Mouse (Mus musculus) heart, embryonic 16.5 days (tissue): ENCODE results near the gene Ints6. TPM values are rescaled to one million over a fixed set of nuclear protein-coding genes. Genes with fewer than 3 reads are reported as not detected.
A peak's percentile ranks its signal among the peaks of the same experiment; 100 is the strongest.

Source experiments
- ATAC-seq: fragments of 200-750 bp; cut with Nextera tagmentation; replicated peaks from 2 replicates; pipeline ENCODE4 v1.8.0; 2017; ENCODE audit warnings: moderate number of reproducible peaks; ENCODE audit not compliant: insufficient read depth, low FRiP score; ENCODE audit errors: extremely low read depth
- H3K27ac ChIP-seq: fragments of 300-500 bp; sonication (generic); 2 replicates; pipeline ENCODE4 v1.5.1; 2014; ENCODE audit warnings: mild to moderate bottlenecking, low read length, control low read depth, moderate library complexity
- H3K27me3 ChIP-seq: fragments of 300-500 bp; sonication (generic); 2 replicates; pipeline ENCODE4 v1.6.1; 2014; ENCODE audit warnings: low read length, mixed read lengths; ENCODE audit not compliant: control insufficient read depth, insufficient read depth
- H3K36me3 ChIP-seq: fragments of 300-500 bp; sonication (generic); 2 replicates; pipeline ENCODE4 v1.6.1; 2014; ENCODE audit not compliant: control insufficient read depth, insufficient read depth
- H3K4me1 ChIP-seq: fragments of 300-500 bp; sonication (generic); 2 replicates; pipeline ENCODE4 v1.6.1; 2014; ENCODE audit warnings: low read length, mixed read lengths; ENCODE audit not compliant: control insufficient read depth, insufficient read depth
- H3K4me2 ChIP-seq: fragments of 300-500 bp; sonication (generic); 2 replicates; pipeline ENCODE4 v1.6.1; 2014; ENCODE audit warnings: low read depth, mild to moderate bottlenecking, control low read depth, low read length
- H3K4me3 ChIP-seq: fragments of 300-500 bp; sonication (generic); 2 replicates; pipeline ENCODE4 v1.5.1; 2014; ENCODE audit warnings: mild to moderate bottlenecking, control low read depth, low read length
- H3K9ac ChIP-seq: fragments of 300-500 bp; sonication (generic); 2 replicates; pipeline ENCODE4 v1.6.1; 2014; ENCODE audit warnings: low read length, control low read depth
- H3K9me3 ChIP-seq: fragments of 300-500 bp; sonication (generic); replicated peaks from 2 replicates; pipeline ENCODE4 v1.6.1; 2016; ENCODE audit warnings: low read length; ENCODE audit not compliant: control insufficient read depth
- WGBS: fragments of 180-500 bp; shearing (Covaris S2); extraction: QIAGEN DNeasy Blood & Tissue Kit; methylation state at CpG from one replicate; pipeline ENCODE4 v1.1.7; 2014; 5-methylcytosine and 5-hydroxymethylcytosine counted together
- polyA plus RNA-seq: library from polyadenylated mRNA; unstranded; fragments of >200 nt; fragmentation: Nextera tagmentation; extraction: Ambion mirVana; gene quantifications from 2 replicates; pipeline ENCODE4 v1.2.1, GENCODE M21; 2015

Ints6 gene
- polyA plus RNA-seq, 1 experiment from 2014 or later = 15.6 TPM

GRCm38 (mm10) chr14:62759771-62760320 is 1.1 kb downstream of the Ints6 start:
- peaks cover 6% of the 10 kb centered on the region; the same call in 1 of the 2 replicates for H3K4me1 ChIP-seq
- peak; percentile 10 for ATAC-seq
- peaks cover 6% of the 10 kb centered on the region; the same call in 1 of the 2 replicates for H3K36me3 ChIP-seq
- H3K9ac ChIP-seq = peak overlapping the region; percentile 100
- peak overlapping the region; percentile 71 for H3K4me2 ChIP-seq
- H3K4me3 ChIP-seq = peak overlapping the region; percentile 99
- H3K27me3 ChIP-seq = no peaks in the 10 kb centered on the region
- H3K27ac ChIP-seq = peak overlapping the region; percentile 99
- no peaks in the 10 kb centered on the region for H3K9me3 ChIP-seq
- under 1% methylated on average over 30 of the region's 38 CpGs for WGBS

GRCm38 (mm10) chr14:62758714-62759113 is 2.3 kb downstream of the Ints6 start:
- Histone ChIP-seq H3K27me3 (no peaks in the 10 kb centered on the region), H3K4me1 (peaks cover 6% of the 10 kb centered on the region; the same call in 1 of the 2 replicates), H3K27ac (no peak overlapping the region), H3K9ac (no peak overlapping the region), H3K9me3 (no peaks in the 10 kb centered on the region), H3K4me3 (no peak overlapping the region), H3K4me2 (no peak overlapping the region), H3K36me3 (peaks cover 6% of the 10 kb centered on the region; the same call in 1 of the 2 replicates)
- 91% methylated on average over 5 of the region's 5 CpGs for WGBS
- no peak for ATAC-seq

GRCm38 (mm10) chr14:62755095-62755640 is 5.8 kb downstream of the Ints6 start:
- WGBS = 82% methylated on average over 1 of the region's 1 CpGs
- no peak for ATAC-seq
- Histone ChIP-seq H3K9me3 (no peaks in the 10 kb centered on the region), H3K9ac (no peak overlapping the region), H3K4me1 (peaks cover 4% of the 10 kb centered on the region; the same call in 1 of the 2 replicates), H3K27ac (no peak overlapping the region), H3K4me2 (no peak overlapping the region), H3K27me3 (no peaks in the 10 kb centered on the region), H3K36me3 (peaks cover 6% of the 10 kb centered on the region; the same call in 1 of the 2 replicates), H3K4me3 (no peak overlapping the region)

GRCm38 (mm10) chr14:62751479-62751878 is 9.5 kb downstream of the Ints6 start:
- Histone ChIP-seq H3K4me2 (no peak overlapping the region), H3K36me3 (no peaks in the 10 kb centered on the region; the same call in 1 of the 2 replicates), H3K27ac (no peak overlapping the region), H3K4me3 (no peak overlapping the region), H3K9me3 (no peaks in the 10 kb centered on the region), H3K4me1 (peaks cover 2% of the 10 kb centered on the region; the same call in 1 of the 2 replicates), H3K27me3 (no peaks in the 10 kb centered on the region), H3K9ac (no peak overlapping the region)
- WGBS = 76% methylated on average over 2 of the region's 2 CpGs
- no peak for ATAC-seq

- Histone ChIP-seq H3K4me1 (peaks cover 4% of the 10 kb centered on the region), H3K27me3 (no peaks in the 10 kb centered on the region), H3K9ac (no peak overlapping the region), H3K4me2 (no peak overlapping the region), H3K4me3 (no peak overlapping the region), H3K27ac (no peak overlapping the region), H3K9me3 (no peaks in the 10 kb centered on the region), H3K36me3 (peaks cover 10% of the 10 kb centered on the region; the same call in 1 of the 2 replicates)
- no peak for ATAC-seq
- WGBS = 95% methylated on average over 1 of the region's 1 CpGs
Measured at GRCm38 (mm10) chr14:62735646-62736045, 25.3 kb downstream of the Ints6 start.

- ATAC-seq = no peak
- Histone ChIP-seq H3K27ac (no peak overlapping the region), H3K4me1 (peaks cover 2% of the 10 kb centered on the region; the same call in 1 of the 2 replicates), H3K4me2 (no peak overlapping the region), H3K27me3 (no peaks in the 10 kb centered on the region), H3K4me3 (no peak overlapping the region), H3K9ac (no peak overlapping the region), H3K36me3 (peaks cover 10% of the 10 kb centered on the region; the same call in 1 of the 2 replicates), H3K9me3 (no peaks in the 10 kb centered on the region)
- 82% methylated on average over 2 of the region's 2 CpGs for WGBS
Measured at GRCm38 (mm10) chr14:62733666-62734065, 27.3 kb downstream of the Ints6 start.

- peaks cover 7% of the 10 kb centered on the region; the same call in 1 of the 2 replicates for H3K36me3 ChIP-seq
- H3K9ac ChIP-seq = no peak overlapping the region
- 0 out of 2 replicates have a peak overlapping the region, but pooled peaks have one; percentile 11 for H3K27ac ChIP-seq
- no peak overlapping the region for H3K4me2 ChIP-seq
- H3K9me3 ChIP-seq = no peaks in the 10 kb centered on the region
- no peak for ATAC-seq
- H3K27me3 ChIP-seq = no peaks in the 10 kb centered on the region
- 50% methylated on average over 1 of the region's 1 CpGs for WGBS
- H3K4me3 ChIP-seq = no peak overlapping the region
- H3K4me1 ChIP-seq = peaks cover 2% of the 10 kb centered on the region; the same call in 1 of the 2 replicates
Measured at GRCm38 (mm10) chr14:62731902-62732301, 29.1 kb downstream of the Ints6 start.

GRCm38 (mm10) chr14:62724560-62724959 is 36.4 kb downstream of the Ints6 start:
- Histone ChIP-seq H3K4me1 (peaks cover 2% of the 10 kb centered on the region), H3K4me2 (no peak overlapping the region), H3K9ac (no peak overlapping the region), H3K27ac (no peak overlapping the region), H3K27me3 (no peaks in the 10 kb centered on the region), H3K9me3 (no peaks in the 10 kb centered on the region), H3K36me3 (no peaks in the 10 kb centered on the region; the same call in 1 of the 2 replicates), H3K4me3 (no peak overlapping the region)
- no peak for ATAC-seq

GRCm38 (mm10) chr14:62721625-62722024 is 39.3 kb downstream of the Ints6 start:
- Histone ChIP-seq H3K9me3 (no peaks in the 10 kb centered on the region), H3K36me3 (no peaks in the 10 kb centered on the region; the same call in 1 of the 2 replicates), H3K4me2 (no peak overlapping the region), H3K4me3 (no peak overlapping the region), H3K9ac (no peak overlapping the region), H3K27ac (peak overlapping the region; percentile 39; the same call in 1 of the 2 replicates), H3K27me3 (no peaks in the 10 kb centered on the region), H3K4me1 (peaks cover 2% of the 10 kb centered on the region)
- 71% methylated on average over 1 of the region's 1 CpGs for WGBS
- no peak for ATAC-seq
